Mouse (Mus musculus) ES-E14 (cell line): ENCODE results near the gene Gpx3.

Experiments used
- CHD2 ChIP-seq: IDR thresholded peaks from 2 replicates; pipeline ENCODE4 v1.6.1; 2014; ENCODE audit warnings: mild to moderate bottlenecking, low read depth, low read length, inconsistent platforms
- HCFC1 ChIP-seq: IDR thresholded peaks from 2 replicates; pipeline ENCODE4 v1.6.1; 2012; ENCODE audit warnings: low read length, inconsistent platforms, borderline replicate concordance; ENCODE audit not compliant: insufficient read depth
- MAFK ChIP-seq: IDR thresholded peaks from 2 replicates; pipeline ENCODE4 v1.6.1; 2014; ENCODE audit warnings: mild to moderate bottlenecking, low read depth, low read length, inconsistent platforms; ENCODE audit not compliant: insufficient read depth
- ZNF384 ChIP-seq: IDR thresholded peaks from 2 replicates; pipeline ENCODE4 v1.6.1; 2012; ENCODE audit warnings: low read depth, low read length, inconsistent platforms

GRCm38 (mm10) chr11:54927346-54928140 is 25.3 kb downstream of the Gpx3 start:
- no peak for TF ChIP-seq HCFC1
- no peak for TF ChIP-seq ZNF384
- TF ChIP-seq CHD2 = no peak
- TF ChIP-seq MAFK = no peak
